Mouse (Mus musculus): ENCODE results near the gene Rad23a. TPM values are rescaled to one million over a fixed set of nuclear protein-coding genes. Genes with fewer than 3 reads are reported as not detected.
A peak's percentile ranks its signal among the peaks of the same experiment; 100 is the strongest.

Rad23a gene
- polyA plus RNA-seq, 1 experiment from 2014 or later, result 87.7 TPM

DNA sequence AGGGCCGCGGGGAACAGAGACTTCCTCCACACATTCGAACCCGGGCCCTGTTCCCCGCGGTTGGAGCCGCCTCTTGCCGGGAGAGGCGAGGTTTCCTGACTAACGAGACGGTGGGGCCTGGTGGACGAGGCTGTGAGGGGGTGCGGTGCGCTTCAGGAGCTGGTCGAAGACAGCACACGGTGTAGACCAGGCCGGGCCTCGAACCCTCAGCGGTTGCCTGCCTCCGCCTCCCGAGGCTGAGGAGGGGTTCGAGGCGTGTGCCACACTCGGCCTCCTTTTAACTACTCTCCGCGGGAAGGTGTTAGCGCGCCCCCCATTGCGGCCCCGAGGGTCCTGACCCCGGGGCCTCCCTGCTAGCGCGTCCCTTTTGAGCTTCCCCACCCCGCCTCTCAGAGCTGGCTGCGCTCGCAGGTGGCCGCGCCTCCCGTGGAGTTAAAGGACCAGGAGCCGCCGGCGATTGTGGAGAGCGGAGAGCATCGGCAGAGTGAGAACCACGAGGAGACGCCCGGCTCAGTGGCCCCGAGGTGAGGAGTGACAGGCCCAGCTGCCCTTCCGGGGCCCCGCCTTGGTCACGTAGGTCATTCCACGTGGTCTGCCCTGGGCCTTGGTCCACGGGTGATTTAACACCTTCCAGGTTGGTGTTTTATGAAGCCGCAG is 32.0 kb upstream of the Rad23a start:
- H3K9ac ChIP-seq (ENCODE audit: low read length), result peak overlapping the region; percentile 66
- peaks cover 6% of the 10 kb centered on the region; the same call in 1 of the 2 replicates for H3K4me1 ChIP-seq (ENCODE audit: control insufficient read depth, insufficient read depth, low read length)
- no peaks in the 10 kb centered on the region for H3K9me3 ChIP-seq (ENCODE audit: control insufficient read depth, low read length)
- H3K4me2 ChIP-seq, result peak overlapping the region; percentile 71
- DNase-seq (ENCODE audit: low spot score, missing footprints) (peak; percentile 92), ATAC-seq (ENCODE audit: low FRiP score) (peak; percentile 75)
- peaks cover 8% of the 10 kb centered on the region for H3K27me3 ChIP-seq (ENCODE audit: control insufficient read depth, insufficient read depth, low read length)
- peak overlapping the region; percentile 31 for H3K4me3 ChIP-seq (ENCODE audit: low read depth, low read length)
- WGBS, result 4% methylated on average over 54 of the region's 54 CpGs
- H3K27ac ChIP-seq (ENCODE audit: low read depth, low read length), result no peak overlapping the region
- H3K36me3 ChIP-seq (ENCODE audit: control insufficient read depth, insufficient read depth, low read length), result peaks cover 9% of the 10 kb centered on the region

DNA sequence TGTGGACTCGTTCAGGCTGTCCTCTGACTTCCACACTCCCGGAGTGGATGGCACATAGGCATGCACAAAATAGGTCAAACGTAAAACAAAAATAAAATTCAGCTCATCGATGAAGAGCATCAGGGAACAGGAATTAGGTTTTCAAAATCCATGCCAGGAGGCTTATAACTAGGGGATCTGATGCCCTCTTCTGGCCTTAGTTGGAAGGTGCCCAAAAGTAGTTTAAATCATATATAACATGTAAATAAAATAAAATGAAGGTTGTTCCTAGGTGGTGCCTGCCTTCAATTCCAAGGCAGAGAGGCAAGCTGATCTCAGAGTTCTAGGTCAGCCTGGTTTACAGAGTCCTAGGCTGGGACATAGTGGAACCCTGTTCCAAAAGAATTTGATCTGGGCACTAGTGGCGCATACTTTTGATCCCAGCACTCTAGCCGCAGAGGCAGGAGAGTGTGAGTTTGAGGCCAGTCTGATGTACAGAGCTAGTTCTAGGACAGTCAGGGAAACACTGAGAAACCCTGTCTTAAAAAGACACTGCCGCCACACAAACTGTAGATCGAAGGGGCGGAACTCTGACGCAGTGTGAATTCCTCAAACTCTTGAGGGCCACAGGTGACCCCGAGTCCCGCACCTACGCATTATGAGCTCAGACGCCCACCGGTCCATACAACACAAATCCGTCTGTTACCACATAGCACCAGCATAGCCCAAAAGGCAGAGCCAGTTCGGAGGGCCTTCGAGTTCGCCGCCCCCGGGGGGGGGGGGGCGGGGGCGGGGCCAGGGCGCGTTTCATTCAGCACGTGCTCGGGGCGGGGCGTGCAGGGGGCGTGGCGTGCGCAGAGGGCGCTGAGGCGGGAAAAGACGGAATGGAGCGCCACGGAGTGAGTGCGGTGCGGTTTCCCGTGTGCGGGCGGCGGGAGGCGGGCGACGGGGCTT is 31.2 kb upstream of the Rad23a start, which contains the start of gene Syce2:
Syce2 (plus strand) TSS at position 736 of the 933 bp plus-strand sequence.
- Histone ChIP-seq H3K9ac (ENCODE audit: low read length) (peak within 1 kb of the TSS; percentile 66), H3K4me1 (ENCODE audit: control insufficient read depth, insufficient read depth, low read length) (peaks cover 6% of the 10 kb centered on the region; the same call in 1 of the 2 replicates), H3K36me3 (ENCODE audit: control insufficient read depth, insufficient read depth, low read length) (peaks cover 16% of the 10 kb centered on the region), H3K9me3 (ENCODE audit: control insufficient read depth, low read length) (no peaks in the 10 kb centered on the region), H3K4me2 (peak within 1 kb of the TSS; percentile 71), H3K27me3 (ENCODE audit: control insufficient read depth, insufficient read depth, low read length) (peaks cover 8% of the 10 kb centered on the region), H3K27ac (ENCODE audit: low read depth, low read length) (no peak within 1 kb of the TSS), H3K4me3 (ENCODE audit: low read depth, low read length) (peak within 1 kb of the TSS; percentile 31)
- 19% methylated on average over 42 of the region's 46 CpGs for WGBS
- ATAC-seq (ENCODE audit: low FRiP score) (peak; percentile 73), DNase-seq (ENCODE audit: low spot score, missing footprints) (peak; percentile 95)

DNA sequence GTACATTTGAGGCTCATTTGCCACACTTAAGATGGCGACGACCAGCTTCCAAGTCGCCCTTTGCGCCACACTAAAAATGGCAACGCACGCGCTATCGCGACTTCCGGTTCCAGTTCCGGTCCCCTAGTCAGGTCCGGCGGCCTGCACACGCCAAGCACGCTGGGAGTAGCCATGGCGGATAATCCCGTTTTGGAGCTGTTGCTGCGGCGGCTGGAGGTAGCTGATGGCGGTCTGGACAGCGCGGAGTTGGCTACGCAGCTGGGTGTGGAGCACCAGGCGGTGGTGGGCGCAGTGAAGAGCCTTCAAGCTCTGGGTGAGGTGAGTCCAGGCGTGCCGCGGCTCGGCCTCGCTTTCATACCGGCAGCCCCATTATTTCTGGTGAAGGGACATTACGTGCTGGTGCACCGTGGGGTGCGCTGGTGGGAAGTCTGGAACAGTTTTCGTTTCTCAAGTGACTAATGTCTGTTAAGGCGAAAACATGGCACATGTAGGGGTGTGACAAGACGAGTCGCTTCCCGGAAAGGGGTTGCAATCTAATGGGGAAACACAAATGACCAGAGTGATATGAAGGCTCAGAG is 16.5 kb upstream of the Rad23a start, which contains the start of gene Farsa:
Farsa (plus strand) TSS at position 126 of the 578 bp plus-strand sequence.
- peak within 1 kb of the TSS; percentile 93 for H3K4me3 ChIP-seq (ENCODE audit: low read depth, low read length)
- WGBS, result under 1% methylated on average over 39 of the region's 39 CpGs
- H3K4me1 ChIP-seq (ENCODE audit: control insufficient read depth, insufficient read depth, low read length), result peaks cover 11% of the 10 kb centered on the region
- H3K27me3 ChIP-seq (ENCODE audit: control insufficient read depth, insufficient read depth, low read length), result no peaks in the 10 kb centered on the region
- DNase-seq (ENCODE audit: low spot score, missing footprints) (peak; percentile 99), ATAC-seq (ENCODE audit: low FRiP score) (peak; percentile 92)
- H3K4me2 ChIP-seq, result peak within 1 kb of the TSS; percentile 94
- H3K27ac ChIP-seq (ENCODE audit: low read depth, low read length), result no peak within 1 kb of the TSS; the same call in 1 of the 2 replicates
- H3K9ac ChIP-seq (ENCODE audit: low read length), result peak within 1 kb of the TSS; percentile 86
- peaks cover 8% of the 10 kb centered on the region; the same call in 1 of the 2 replicates for H3K36me3 ChIP-seq (ENCODE audit: control insufficient read depth, insufficient read depth, low read length)
- no peaks in the 10 kb centered on the region for H3K9me3 ChIP-seq (ENCODE audit: control insufficient read depth, low read length)

DNA sequence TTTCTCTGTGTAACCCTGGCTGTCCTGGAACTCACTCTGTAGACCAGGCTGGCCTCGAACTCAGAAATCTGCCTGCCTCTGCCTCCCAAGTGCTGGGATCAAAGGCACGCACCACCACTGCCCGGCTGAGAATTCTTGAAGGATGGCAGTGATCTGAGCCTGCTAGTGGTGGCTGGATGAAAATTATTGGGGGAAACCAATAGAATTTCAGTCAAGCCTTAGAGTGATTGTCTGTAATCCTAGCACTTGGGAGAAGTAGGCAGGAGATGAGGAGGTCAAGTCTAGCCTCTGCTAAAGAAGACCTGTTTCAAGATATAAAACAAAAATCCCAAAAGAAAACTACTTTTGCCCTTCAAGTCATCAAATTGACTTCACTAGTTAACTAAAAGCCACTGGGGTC is 16.0 kb upstream of the Rad23a start:
- Histone ChIP-seq H3K4me2 (peak overlapping the region; percentile 94; the same call in 1 of the 2 replicates), H3K4me1 (ENCODE audit: control insufficient read depth, insufficient read depth, low read length) (peaks cover 11% of the 10 kb centered on the region), H3K9me3 (ENCODE audit: control insufficient read depth, low read length) (no peaks in the 10 kb centered on the region), H3K9ac (ENCODE audit: low read length) (no peak overlapping the region), H3K36me3 (ENCODE audit: control insufficient read depth, insufficient read depth, low read length) (peaks cover 6% of the 10 kb centered on the region; the same call in 1 of the 2 replicates), H3K27me3 (ENCODE audit: control insufficient read depth, insufficient read depth, low read length) (no peaks in the 10 kb centered on the region), H3K4me3 (ENCODE audit: low read depth, low read length) (no peak overlapping the region; the same call in 1 of the 2 replicates), H3K27ac (ENCODE audit: low read depth, low read length) (no peak overlapping the region)
- ATAC-seq (ENCODE audit: low FRiP score) (peak; percentile 52), DNase-seq (ENCODE audit: low spot score, missing footprints) (no peak)
- WGBS, result 87% methylated on average over 3 of the region's 3 CpGs

DNA sequence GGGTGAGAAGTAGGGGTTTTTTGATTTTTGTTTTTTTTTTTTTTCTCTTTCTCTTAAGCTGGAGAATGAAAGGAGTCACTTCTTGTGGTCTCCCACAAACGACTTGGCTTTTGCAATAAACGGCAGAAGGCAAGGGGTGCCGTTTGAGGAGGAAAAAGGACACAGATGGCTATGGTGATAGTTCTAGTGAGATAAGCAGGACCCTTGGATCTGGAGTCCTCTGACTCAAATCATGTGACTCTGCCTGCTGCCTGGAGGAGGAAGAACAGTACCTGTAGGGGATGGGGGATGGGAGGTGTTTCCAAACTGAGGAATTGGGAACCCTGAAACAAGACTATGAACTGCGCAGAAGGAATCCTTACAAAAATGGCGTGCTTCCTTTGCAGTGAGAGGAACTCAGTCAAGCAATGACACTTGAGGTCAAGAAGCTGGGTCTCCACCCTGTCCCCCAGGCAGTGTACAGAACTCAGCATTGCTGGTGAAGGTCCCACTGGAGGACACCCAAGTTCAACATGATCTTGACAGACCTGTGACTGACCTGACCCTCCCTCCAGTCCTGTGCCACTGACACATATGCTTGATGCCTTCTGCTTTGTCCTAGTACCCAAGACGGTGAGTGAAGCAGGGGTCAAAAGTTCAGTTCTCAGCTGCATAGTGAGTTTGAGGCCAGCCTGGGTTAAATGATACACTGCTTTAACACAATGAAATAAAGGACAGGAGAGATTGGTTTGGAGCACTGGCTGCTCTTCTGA is 7.4 kb upstream of the Rad23a start:
- Histone ChIP-seq H3K9ac (ENCODE audit: low read length) (peak overlapping the region; percentile 72), H3K36me3 (ENCODE audit: control insufficient read depth, insufficient read depth, low read length) (peaks cover 20% of the 10 kb centered on the region), H3K4me1 (ENCODE audit: control insufficient read depth, insufficient read depth, low read length) (peaks cover 18% of the 10 kb centered on the region), H3K4me2 (peak overlapping the region; percentile 65), H3K4me3 (ENCODE audit: low read depth, low read length) (peak overlapping the region; percentile 97), H3K27me3 (ENCODE audit: control insufficient read depth, insufficient read depth, low read length) (no peaks in the 10 kb centered on the region), H3K9me3 (ENCODE audit: control insufficient read depth, low read length) (no peaks in the 10 kb centered on the region), H3K27ac (ENCODE audit: low read depth, low read length) (0 out of 2 replicates have a peak overlapping the region, but pooled peaks have one; percentile 21)
- ATAC-seq (ENCODE audit: low FRiP score) (no peak), DNase-seq (ENCODE audit: low spot score, missing footprints) (no peak)
- 61% methylated on average over 6 of the region's 6 CpGs for WGBS

DNA sequence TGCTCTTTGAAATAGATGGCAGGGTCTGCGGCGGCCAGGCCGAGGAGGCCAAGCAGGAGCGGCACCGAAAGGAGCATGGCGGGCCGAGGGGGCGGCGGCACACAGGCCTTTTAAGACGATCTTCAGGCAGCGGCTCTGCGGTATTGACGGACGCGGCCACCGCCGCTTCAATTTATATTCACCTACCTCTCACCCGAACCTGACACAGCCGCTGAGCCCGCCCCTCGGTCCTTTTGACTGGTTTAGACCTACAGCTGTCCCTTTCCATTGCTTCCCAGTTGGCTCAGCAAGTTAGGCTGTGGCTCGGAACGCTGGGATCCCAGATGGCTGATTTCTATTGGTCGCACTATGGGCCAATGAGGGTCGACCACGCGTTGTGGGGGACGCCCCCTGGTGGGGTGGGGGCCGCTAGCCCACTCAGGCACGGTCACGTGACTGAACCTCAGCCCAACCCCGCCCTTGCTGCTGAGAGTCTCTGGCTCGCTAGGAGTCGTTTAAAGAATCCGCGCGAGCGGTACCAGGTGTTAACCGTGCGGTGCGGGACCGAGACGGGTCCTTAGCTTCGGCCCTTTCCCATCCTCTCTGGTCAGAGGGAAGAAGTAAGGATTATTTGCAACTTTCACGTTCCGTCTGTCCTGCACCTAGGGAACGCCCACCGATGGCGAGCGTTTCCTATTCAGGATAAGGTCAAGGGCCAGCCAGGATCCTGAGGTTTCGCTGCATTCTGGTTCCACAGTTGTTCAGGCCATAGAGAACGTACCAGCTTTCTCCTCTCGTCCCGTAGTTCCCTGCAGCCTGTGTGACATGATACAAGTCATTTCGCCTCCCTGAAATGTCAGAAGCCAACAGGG is 6.5 kb upstream of the Rad23a start, which contains the start of gene Calr:
Calr (minus strand) TSS at position 213 of the 851 bp plus-strand sequence.
- peak within 1 kb of the TSS; percentile 97 for H3K4me3 ChIP-seq (ENCODE audit: low read depth, low read length)
- ATAC-seq (ENCODE audit: low FRiP score) (peak; percentile 99), DNase-seq (ENCODE audit: low spot score, missing footprints) (peak; percentile 100)
- H3K4me2 ChIP-seq, result peak within 1 kb of the TSS; percentile 78
- H3K27ac ChIP-seq (ENCODE audit: low read depth, low read length), result peak within 1 kb of the TSS; percentile 77
- 1% methylated on average over 55 of the region's 55 CpGs for WGBS
- H3K4me1 ChIP-seq (ENCODE audit: control insufficient read depth, insufficient read depth, low read length), result peaks cover 18% of the 10 kb centered on the region
- H3K9me3 ChIP-seq (ENCODE audit: control insufficient read depth, low read length), result no peaks in the 10 kb centered on the region
- no peaks in the 10 kb centered on the region for H3K27me3 ChIP-seq (ENCODE audit: control insufficient read depth, insufficient read depth, low read length)
- peaks cover 27% of the 10 kb centered on the region for H3K36me3 ChIP-seq (ENCODE audit: control insufficient read depth, insufficient read depth, low read length)
- peak within 1 kb of the TSS; percentile 98 for H3K9ac ChIP-seq (ENCODE audit: low read length)

DNA sequence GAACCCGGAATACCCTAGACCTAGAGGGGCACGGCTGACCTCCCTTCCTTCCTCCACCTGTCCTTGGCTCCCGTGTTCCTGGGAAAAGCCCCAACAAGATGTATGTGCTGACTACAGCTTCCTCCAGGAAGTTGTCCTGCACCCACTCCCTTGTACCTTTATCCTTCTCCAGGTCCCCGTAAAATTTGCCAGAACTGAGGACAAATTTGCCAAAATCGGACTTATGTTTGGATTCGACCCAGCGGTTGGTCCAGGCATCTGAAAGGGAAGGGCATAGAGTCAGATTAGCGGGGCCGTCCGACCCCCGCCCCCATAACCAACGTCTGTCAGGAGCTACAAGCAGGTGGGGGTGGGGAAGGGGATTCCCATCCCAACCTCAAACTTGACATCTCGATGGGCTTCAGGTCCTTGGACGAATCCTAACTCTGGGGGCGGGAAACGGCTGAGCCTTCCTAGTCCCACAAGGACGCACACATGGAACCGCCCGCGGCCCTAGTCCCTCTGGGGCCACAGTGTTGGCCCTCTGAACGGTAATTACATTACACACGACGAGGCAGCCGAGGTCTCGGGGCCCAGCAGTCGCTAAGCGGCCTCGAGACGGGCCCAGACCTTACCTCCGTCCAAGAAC is 5.7 kb upstream of the Rad23a start:
- Histone ChIP-seq H3K4me3 (ENCODE audit: low read depth, low read length) (peak overlapping the region; percentile 97), H3K9me3 (ENCODE audit: control insufficient read depth, low read length) (no peaks in the 10 kb centered on the region), H3K27ac (ENCODE audit: low read depth, low read length) (peak overlapping the region; percentile 77), H3K27me3 (ENCODE audit: control insufficient read depth, insufficient read depth, low read length) (no peaks in the 10 kb centered on the region), H3K36me3 (ENCODE audit: control insufficient read depth, insufficient read depth, low read length) (peaks cover 31% of the 10 kb centered on the region), H3K4me2 (peak overlapping the region; percentile 78), H3K4me1 (ENCODE audit: control insufficient read depth, insufficient read depth, low read length) (peaks cover 18% of the 10 kb centered on the region), H3K9ac (ENCODE audit: low read length) (peak overlapping the region; percentile 98)
- no peak; the same call in 1 of the 2 replicates for ATAC-seq (ENCODE audit: low FRiP score)
- 2% methylated on average over 30 of the region's 30 CpGs for WGBS
- no peak for DNase-seq (ENCODE audit: low spot score, missing footprints)
